Mouse (Mus musculus) testis, postnatal 14 days (tissue): ENCODE measurements around the gene Dazl.

Experiments used
- DNase-seq: peaks from one replicate; pipeline ENCODE4 v3.0.0; 2021; ENCODE audit warnings: low spot score

Dazl gene

GRCm38 (mm10) chr17:50293241-50293731 is at the start of gene Dazl:
Gene Dazl, minus strand, starts transcription at chr17:50293636.
- DNase-seq, result peak; percentile 97

DNA sequence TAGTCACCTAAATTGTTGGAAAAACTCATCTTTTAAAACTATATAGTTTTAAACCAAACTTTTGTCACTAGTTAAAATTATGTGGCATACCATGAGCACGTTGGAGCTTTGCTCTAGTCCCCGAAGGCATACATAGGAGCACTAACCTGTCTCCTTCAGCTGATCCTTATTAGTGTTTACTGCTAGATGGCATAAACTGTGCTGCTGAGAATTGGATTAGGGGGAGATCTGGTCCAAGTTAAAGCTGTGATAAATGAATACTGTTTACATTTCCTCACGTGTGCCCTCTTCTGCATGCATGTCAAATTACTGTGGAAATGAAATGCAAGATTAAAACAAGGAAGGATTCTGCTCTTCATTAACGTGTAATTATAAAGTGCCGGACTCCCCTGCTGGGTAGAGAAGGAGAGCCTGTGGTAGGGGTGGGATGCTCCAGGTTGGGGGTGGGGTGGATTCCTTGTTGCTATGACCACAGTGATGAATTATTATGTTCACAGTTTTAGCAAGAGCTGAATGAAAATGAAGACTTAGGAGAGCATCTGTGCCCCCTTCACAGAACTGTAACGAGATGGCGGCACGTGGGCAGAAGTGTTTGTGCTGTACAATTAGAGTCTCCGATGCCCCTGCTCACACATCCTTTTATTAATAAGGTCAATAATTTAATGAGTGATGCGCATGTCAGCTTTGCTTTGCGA is 48.6 kb upstream of the Dazl start:
- no peak for DNase-seq

DNA sequence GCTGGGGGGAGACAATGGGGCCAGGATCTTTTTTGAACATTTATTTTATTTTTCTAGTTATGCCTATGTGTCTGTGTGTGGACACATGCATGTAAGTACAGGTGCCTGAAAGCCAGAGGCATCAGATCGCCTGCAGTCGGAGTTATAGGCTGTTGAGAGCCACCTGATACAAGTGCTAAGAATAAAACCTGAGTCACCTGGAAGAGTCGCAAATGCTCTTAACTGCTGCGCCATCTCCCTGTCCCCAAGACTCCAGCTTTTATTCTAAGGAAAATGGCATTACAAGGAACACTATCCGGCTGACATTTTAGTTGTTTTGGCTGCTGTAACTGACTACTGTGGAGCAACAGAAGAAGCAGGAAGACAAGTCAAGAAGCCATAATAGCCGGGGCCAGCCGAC is 45.5 kb upstream of the Dazl start:
- DNase-seq, result no peak

- DNase-seq, result no peak
Observed at GRCm38 (mm10) chr17:50335776-50336175, 42.3 kb upstream of the Dazl start.

- DNase-seq, result no peak
Observed at GRCm38 (mm10) chr17:50334694-50335093, 41.3 kb upstream of the Dazl start.

- no peak for DNase-seq
Observed at GRCm38 (mm10) chr17:50332012-50332300, 38.5 kb upstream of the Dazl start.

DNA sequence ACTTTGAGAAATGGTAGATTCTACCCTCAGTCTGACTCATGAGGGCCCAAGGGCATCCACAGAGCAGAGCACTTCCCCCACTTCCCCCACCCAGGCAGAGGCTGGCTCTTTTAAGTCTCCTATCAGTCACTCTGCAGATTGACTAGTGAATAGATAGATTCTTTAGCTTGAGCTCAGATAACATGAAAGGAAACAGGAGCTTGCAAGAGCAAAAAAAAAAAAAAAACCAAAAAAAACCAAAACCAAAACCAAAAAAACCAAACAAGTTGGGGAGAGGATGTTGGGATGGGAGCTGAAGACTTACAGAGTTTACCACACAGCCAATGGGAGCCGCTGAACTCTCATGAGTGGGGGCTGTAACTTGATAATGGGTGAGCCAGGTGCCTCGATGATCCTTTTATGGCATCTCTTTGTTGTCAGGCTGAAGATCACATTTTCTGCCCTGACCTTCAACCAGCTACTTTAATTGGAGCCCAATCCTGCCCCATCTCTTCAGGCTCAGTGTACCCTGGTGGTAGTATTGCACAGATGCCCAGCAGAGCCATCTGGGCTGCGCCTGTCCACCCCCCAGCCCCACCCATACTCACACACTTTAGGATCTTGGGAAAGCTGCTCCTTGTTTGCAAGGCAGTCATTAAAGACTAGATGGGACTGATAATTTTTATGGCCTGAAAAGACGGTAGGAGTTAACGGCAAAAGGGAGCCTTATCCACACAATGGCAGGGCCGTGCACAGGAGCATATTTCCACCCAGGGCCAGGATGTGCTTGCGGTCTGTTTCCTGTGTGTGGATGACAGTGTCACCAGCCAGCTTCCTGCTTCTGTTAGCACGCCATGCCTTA is 38.0 kb upstream of the Dazl start:
- no peak for DNase-seq

DNA sequence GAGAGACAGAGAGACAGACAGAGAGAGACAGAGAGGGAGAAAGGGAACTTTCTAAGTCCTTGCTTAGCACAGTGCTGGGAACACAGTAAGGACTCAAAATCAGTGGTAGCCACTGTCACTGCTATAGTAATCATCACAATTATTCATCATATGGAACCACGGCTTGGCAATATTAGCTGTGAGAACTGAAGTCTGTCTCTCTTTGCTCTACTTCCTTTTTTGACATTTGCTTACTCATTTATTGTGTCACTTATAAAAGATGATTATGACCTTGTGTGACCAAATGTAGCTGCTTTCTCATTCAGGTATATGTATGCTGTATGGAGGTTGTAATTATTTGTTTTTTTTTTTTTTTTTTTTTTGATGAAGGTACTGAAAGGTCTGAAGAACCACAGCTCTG is 36.8 kb upstream of the Dazl start:
- DNase-seq, result no peak

GRCm38 (mm10) chr17:50324658-50325057 is 31.2 kb upstream of the Dazl start:
- no peak for DNase-seq

- DNase-seq, result no peak
Observed at GRCm38 (mm10) chr17:50318810-50319209, 25.4 kb upstream of the Dazl start.

DNA sequence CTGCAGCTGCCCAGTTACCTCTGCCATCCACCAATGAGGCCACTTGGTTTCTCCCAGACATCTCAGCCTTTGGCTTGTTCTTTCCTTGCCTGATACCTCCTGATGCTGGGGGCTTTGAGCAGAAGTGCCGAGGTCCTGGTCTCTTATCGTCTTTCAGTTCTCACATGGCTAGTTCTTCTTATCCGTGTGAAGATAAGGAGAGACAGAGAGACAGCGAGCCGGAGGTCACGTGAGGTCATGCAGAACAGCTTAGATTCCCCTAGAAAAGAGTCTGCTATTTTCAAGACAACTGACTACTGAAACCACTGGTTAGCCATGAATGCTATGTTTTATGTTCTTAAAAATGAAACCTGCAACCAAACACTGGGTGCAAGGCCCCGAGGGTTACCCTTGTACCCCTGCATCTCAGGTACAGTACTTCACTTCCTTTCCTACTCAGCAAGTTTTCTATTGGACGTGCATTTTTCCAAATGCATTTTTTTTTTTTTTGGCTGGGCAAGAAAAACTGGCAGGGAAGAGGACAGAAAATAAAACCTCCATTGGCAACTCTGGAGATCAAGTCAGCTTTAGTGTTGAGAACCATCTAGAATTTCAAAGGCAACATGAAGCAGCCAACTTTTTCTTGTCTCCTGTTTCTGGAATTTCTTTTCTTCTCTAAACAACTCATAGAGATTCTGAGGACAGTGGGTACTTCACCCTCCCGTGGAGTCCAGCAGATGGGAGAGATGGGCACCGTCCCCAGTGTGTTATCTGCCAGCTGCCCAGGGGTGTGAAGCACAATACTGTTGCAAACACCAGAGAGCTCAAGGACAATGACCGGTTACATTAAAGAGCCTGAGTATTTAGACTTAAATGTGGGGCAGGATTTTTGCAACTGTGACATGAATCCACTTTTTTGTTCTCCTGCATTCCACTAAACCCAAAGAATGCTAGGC is 23.0 kb upstream of the Dazl start:
- peak; percentile 81 for DNase-seq

GRCm38 (mm10) chr17:50310148-50310802 is 16.8 kb upstream of the Dazl start:
- no peak for DNase-seq

GRCm38 (mm10) chr17:50309512-50310072 is 16.2 kb upstream of the Dazl start:
- no peak for DNase-seq

GRCm38 (mm10) chr17:50308880-50309279 is 15.4 kb upstream of the Dazl start:
- DNase-seq, result no peak

- no peak for DNase-seq
Observed at GRCm38 (mm10) chr17:50308059-50308647, 14.7 kb upstream of the Dazl start.

DNA sequence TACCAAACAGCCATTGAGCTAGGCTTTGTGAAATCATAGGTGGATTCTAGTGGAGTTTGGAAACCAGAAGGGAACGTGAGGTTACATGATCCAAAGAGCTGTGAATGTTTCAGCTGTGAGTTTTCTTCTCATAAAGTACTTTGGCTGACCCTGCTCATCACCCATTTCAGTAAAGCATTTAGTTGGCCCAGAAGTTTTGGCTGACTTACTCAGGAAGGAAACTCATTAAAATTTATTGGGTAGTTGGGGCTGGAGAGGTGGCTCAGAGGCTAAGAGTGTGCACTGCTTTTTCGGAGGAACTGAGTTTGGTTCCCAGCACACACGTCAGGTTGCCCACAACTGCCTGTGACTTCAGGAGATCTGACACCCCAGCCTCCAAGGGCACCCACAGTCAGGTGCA is 9.4 kb upstream of the Dazl start:
- DNase-seq, result no peak

GRCm38 (mm10) chr17:50300171-50300841 is 6.9 kb upstream of the Dazl start:
- no peak for DNase-seq

- no peak for DNase-seq
Observed at GRCm38 (mm10) chr17:50298821-50299220, 5.4 kb upstream of the Dazl start.

DNA sequence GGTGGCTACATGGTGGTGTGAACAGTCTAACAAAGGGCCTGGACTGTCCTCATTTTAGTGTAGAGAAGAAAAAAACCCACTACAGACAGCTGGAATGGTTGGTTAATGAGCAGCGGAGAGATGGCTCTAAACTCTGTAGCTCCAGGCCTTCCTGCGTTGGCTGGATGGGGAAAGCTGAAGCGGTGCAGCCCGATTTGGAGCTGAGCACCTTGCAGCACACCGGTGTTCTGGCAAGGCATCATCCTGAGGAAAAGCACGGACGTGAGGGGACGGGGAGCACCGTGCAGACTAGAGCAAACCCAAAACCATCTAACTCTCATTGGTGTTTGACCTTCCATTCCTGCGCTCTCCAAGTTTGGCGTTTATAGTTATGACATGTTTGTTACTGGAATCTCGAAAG is 1.3 kb upstream of the Dazl start:
- DNase-seq, result no peak

DNA sequence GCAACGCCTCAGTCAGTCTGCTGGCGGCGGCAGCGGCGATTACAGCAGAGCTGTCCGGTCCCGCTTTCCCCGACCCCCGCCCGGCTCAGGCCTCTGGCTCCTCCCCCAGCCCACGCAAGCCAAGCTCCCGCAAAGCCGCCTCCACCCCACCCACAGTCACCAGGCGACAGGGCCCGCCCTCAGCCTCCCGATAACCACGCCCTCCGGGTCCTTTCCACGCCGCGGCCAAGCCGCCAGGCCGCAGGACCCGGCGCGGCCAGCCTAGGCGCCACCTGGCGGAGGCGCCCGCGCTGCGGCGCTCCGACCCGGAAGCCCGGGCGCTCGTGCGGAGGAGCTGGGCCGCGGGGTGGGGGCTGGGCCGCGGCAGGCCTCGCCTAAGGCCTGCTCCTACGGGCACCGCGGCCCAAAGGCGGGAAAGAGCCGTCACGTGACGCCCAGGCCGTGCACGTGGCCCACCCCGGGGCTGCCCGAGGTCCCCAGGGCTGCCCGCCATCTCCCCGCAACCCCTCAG is 720 bp downstream of the Dazl start:
- peak; percentile 94 for DNase-seq
